Mouse (Mus musculus): ENCODE data around the gene Enho.

Gene Enho

GRCm38 (mm10) chr4:41631390-41631789, 8.7 kb downstream of the Enho start:
- no peak for DNase-seq (ENCODE audit: low spot score)

GRCm38 (mm10) chr4:41630196-41630595, 9.9 kb downstream of the Enho start:
- DNase-seq (ENCODE audit: low spot score): no peak

GRCm38 (mm10) chr4:41628202-41628927, 11.8 kb downstream of the Enho start:
- DNase-seq (ENCODE audit: low spot score): no peak

GRCm38 (mm10) chr4:41622071-41622470, 18.1 kb downstream of the Enho start:
- DNase-seq (ENCODE audit: low spot score): no peak

- no peak for DNase-seq (ENCODE audit: low spot score)
Observed at GRCm38 (mm10) chr4:41618916-41619746, 21.0 kb downstream of the Enho start.

GRCm38 (mm10) chr4:41615661-41616599, 24.2 kb downstream of the Enho start:
- no peak for DNase-seq (ENCODE audit: low spot score)

- peak; percentile 54 for DNase-seq (ENCODE audit: low spot score)
Observed at GRCm38 (mm10) chr4:41614156-41614555, 26.0 kb downstream of the Enho start.

- DNase-seq (ENCODE audit: low spot score): no peak
Observed at GRCm38 (mm10) chr4:41612166-41612565, 28.0 kb downstream of the Enho start.

GRCm38 (mm10) chr4:41610594-41610980, 29.5 kb downstream of the Enho start:
- DNase-seq (ENCODE audit: low spot score): no peak

GRCm38 (mm10) chr4:41609681-41610593, 30.2 kb downstream of the Enho start:
- no peak for DNase-seq (ENCODE audit: low spot score)

GRCm38 (mm10) chr4:41606784-41607183, 33.3 kb downstream of the Enho start:
- DNase-seq (ENCODE audit: low spot score): peak; percentile 62

- no peak for DNase-seq (ENCODE audit: low spot score)
Observed at GRCm38 (mm10) chr4:41604476-41605396, 35.4 kb downstream of the Enho start.

- DNase-seq (ENCODE audit: low spot score): no peak
Observed at GRCm38 (mm10) chr4:41602818-41603217, 37.3 kb downstream of the Enho start.

All from ovary, postnatal 36 days (tissue).